Mouse (Mus musculus) olfactory bulb, adult 2 months (tissue): ENCODE measurements around the gene Sowahd.

Experiments
- CTCF ChIP-seq: fragments of 200-500 bp; IDR thresholded peaks from 2 replicates; pipeline ENCODE4 v1.5.1; 2012; ENCODE audit warnings: low read depth, mild to moderate bottlenecking, low read length, moderate library complexity; ENCODE audit not compliant: insufficient read depth
- POLR2A ChIP-seq: fragments of 200-500 bp; IDR thresholded peaks from 2 replicates; pipeline ENCODE4 v1.6.1; 2012; ENCODE audit warnings: mild to moderate bottlenecking, low read depth, low read length, moderate library complexity; ENCODE audit not compliant: insufficient read depth

DNA sequence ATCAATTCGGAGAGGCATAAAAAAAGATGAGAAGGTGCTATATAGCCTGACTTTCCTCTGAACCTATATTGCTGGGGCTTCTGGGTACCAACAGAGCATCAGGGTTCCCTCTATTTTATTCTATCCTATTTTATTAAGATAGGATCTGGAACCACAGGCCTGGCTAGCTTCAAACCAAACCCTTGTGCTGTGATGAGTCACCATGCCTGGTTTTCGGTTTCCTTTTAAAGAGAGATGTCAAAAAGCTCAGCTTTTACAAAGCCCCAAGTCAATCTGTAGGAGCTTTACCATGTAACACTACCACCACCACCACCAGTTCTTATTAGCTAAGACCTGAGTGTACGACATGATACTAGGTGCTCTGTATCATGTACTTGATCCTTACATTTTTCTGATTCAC is 50.0 kb downstream of the Sowahd start:
- TF ChIP-seq CTCF: no peak
- no peak for TF ChIP-seq POLR2A
